Mouse (Mus musculus) large intestine, adult 2 months (tissue): ENCODE measurements around the gene Pld1. TPM values are rescaled to one million over a fixed set of nuclear protein-coding genes. Genes with fewer than 3 reads are reported as not detected.
A peak's percentile ranks its signal among the peaks of the same experiment; 100 is the strongest.

Experiments
- DNase-seq: peaks from one replicate; pipeline ENCODE4 v3.0.0-alpha.2; 2012; ENCODE audit warnings: low read depth, low spot score
- WGBS: fragments of 180-500 bp; shearing (Covaris S2); methylation state at CpG from one replicate; pipeline ENCODE4 v1.1.7; 2018; 5-methylcytosine and 5-hydroxymethylcytosine counted together
- polyA plus RNA-seq: library from polyadenylated mRNA; depleted of rRNA; stranded (reverse); fragments of >200 nt; gene quantifications from 2 replicates; pipeline ENCODE4 v1.2.3, GENCODE M21; 2012

Pld1 gene
- polyA plus RNA-seq, 1 experiment = 23.3 TPM

DNA sequence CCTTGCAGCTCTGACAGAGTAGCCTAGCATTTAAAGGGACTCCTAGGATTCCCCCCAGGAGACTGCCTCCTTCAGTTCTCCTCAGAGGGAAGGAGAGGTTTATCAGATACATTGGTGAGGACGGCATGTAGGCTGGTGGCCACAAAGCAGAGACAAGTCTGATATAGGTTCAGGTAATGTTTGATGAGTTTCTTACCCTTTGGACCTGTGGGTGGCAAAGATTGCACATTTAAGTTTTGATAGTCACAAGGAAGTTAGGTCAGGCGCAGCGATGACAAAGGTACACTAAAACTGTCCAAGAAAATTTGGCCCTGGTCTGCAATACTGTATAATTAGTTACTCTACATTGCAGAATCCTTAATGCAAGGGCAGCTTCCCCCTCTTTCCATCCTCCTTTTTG lies 95.4 kb downstream of the Pld1 start:
- WGBS = 40% methylated on average over 3 of the region's 3 CpGs

DNA sequence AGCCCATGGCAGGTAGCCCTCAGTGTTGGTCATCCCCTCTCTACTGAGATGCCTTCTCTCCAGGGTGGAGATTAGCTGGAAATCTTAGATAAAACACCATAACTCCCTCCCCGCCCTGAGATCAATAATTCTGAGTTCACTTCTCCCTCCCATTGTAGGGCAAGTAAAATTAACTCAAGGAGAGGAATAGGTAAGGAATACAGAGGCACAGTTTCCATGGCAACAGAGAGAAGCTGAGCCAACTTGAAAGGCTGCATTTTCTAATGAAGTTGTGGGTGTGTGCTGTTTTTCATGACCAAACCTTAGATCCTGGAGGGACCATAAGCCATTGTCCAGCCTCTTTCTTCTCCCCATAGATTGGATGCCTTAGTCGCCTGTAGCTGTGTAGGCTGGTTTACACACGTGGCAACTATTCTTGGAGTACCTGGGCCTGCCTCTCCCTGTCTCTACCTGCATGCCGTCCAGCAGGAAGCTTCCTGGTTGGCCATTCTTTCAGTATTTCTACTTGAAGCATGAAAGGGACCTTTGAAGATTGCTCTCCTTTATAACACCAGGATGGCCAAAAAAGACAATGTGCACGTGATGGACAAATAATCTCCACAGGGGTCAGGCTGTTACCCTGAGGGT lies 96.3 kb downstream of the Pld1 start:
- WGBS = 55% methylated on average over 5 of the region's 5 CpGs
- no peak for DNase-seq

More for the DNA sequence above, 95.4 kb downstream of the Pld1 start:
- peak; percentile 67 for DNase-seq

DNA sequence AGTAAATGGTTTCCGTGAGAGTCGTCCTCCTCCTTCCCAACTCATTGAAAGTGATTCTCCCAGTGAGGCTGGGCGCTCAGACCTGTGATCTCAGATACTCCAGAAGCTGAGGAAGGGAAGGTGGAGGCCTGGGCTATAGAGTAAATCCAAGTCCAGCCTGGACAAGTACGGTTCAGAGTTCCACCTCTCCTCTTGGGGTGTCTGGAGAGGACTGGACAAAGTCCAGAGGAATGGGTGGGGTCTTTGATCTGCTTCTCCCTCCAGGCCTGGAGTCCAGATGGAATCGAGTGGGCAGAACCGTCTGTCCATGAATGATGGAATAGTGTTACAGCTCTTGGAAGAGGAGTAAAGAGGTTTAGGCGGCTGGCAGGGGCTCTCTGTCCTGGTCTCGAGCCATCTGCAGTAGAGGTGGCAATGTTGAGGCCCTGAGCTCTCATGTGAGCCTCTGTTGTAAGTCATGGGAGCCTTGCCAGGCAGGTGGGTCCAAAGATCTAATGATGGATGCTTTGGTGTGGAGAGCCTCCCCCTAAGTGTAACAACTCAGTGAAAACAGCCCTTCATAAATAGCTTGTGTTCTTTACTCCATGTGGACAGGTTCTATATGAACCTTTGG lies 98.9 kb downstream of the Pld1 start:
- 39% methylated on average over 8 of the region's 8 CpGs for WGBS

DNA sequence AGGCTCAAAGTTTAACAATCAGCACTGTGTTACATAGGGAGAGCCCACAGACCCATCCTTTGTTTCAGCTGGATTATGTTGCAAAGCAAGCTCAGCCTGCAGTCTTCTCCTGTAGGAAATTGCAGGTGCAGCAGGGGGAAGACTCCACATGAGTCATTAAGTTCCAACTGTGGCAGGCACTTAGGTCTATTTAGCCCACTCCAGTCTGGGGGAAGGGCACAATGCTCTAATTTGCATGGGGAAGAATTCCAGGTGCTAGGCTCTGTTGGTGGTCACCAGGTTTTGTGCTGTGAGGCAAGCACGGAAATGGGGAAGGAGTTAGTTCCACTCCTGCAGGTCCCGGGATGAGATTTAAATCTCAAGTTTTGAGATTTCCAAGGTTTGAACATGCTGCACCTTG lies 99.6 kb downstream of the Pld1 start:
- 78% methylated on average over 2 of the region's 2 CpGs for WGBS
- no peak for DNase-seq

More for the DNA sequence above, 98.9 kb downstream of the Pld1 start:
- no peak for DNase-seq

DNA sequence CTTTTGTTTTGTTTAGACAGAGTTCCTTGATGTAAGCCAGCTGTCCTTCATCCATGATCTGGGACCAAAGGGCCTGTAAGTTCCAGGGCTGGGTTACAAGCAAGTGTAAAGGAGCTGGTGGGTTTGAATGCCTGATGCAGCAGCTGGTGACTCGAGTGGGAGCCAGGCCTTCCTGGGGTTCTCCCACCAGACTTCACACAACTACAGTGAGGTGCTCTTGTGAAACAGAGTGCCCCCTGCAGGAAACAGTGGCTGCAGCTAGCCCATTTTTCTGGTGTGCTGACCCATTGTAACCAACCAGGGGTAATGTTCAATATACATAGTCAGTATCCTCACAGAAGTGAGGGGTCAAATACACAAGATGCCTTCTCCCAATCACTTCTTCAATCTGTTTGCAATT lies 101.3 kb downstream of the Pld1 start:
- no peak for DNase-seq
- WGBS = 41% methylated on average over 1 of the region's 1 CpGs

DNA sequence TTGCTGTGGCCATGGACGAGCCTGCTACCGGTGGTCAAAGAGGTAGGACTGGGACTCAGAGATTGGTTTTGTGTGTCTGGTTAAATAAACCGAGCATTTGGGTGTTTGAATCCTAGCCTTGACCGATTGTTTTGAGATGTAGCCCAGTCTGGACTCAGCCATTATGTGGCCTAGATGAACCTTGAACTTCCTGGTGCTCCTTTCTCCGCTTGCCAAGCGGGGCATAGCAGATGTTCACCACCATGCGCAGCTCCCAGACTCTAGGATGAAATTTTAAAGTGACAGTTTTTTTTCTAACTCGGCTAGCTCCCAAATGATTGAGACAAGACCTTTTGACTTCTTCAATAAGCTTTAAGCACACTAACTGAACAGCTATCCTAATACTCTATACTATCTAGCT lies 102.7 kb downstream of the Pld1 start:
- 69% methylated on average over 8 of the region's 8 CpGs for WGBS
- no peak for DNase-seq

DNA sequence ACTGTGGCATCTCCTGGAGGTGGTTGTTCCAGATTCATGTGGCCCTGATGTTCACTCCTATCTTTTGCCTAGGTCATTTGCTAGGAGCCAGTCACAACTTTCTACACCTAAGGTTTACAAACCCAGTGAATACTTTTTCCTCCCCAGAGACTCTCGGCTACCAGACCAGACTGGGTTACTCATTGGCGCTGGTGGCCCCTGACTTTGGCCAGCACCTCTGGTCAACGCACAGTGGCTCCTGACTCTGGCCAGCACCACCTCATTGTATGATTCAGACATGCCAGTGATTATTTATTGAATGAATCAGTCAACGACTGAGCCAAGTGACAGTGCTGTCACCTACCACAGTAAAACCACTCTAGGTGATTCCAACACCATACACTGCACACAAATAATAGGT lies 103.9 kb downstream of the Pld1 start:
- WGBS = 93% methylated on average over 4 of the region's 4 CpGs
- no peak for DNase-seq

DNA sequence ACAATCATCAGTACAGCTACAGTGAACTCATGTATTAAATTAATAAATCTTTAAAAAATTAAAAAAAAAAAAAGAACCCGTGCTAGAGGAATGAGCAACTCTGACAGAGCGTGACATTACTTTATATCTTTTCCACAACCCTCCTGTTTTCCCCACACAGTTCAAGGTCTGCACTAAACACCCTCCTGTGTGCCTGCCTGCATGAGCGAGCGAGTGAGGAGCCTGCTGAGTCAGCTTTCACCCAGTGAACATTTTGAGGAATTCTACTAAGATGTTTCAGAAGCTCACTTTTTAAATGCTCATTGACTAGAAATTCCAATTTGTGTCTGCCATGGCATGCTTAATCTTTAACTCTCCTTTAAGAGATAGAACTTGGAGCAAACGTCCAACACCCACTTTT lies 109.1 kb downstream of the Pld1 start:
- 91% methylated on average over 5 of the region's 5 CpGs for WGBS
- DNase-seq = no peak

DNA sequence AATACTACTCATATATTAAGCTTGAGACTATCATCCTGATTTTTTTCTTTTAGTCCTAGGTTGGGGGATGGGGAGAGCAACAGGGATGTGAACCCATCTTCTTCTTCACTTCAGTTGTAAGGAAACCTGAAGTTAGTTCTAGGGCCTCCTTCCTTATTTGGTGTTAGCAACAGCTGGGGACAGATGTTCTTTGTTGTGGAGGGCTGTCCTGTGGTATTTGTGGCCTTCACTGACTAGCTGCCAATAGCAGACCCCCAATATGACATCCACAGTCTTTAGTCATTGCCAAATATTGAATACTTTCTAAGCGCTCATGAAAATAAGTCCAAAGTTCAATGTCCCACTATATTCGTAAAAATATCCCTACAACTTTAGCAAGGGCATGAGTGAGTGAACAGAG lies 111.0 kb downstream of the Pld1 start:
- DNase-seq = no peak
- 70% methylated on average over 2 of the region's 2 CpGs for WGBS

DNA sequence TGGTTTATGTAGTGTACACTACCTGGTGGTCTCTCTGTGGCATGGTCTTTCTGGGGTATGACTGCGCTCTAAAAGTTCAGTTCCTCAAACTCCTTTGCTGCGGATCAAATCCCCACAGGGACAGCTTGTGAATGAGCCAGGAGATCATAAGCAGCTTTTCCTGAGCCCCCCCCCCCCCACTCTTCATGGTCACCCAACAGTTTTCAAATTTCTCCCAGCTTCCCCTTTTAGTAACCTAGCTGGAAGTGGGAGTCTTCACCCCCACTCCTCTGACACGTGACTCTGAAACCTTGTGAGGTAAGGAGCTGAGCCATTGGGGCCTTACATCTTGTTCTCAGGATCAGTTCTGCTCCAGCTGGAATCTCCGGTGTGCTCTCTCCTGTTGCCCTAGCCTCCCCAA lies 114.6 kb downstream of the Pld1 start:
- DNase-seq = no peak
- WGBS = 90% methylated on average over 4 of the region's 4 CpGs

DNA sequence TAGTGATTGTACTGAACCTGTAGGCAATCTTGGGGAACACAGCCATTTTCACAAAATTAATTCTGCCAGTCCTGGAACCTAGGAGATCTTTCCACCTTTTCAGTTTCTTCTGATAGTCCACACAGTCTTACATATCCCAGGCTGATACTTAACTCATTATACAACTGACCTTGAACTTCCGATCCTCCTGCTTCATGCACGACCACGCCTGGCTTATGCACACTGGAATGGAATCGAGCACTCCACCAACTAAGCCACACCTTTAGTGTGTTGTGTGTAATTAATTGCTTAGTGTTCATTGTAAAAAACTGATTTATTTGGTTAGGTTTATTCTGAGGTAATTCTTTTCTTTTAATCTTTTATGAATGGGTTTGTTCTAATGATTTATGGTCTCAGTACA lies 122.2 kb downstream of the Pld1 start:
- no peak for DNase-seq
- WGBS = 43% methylated on average over 4 of the region's 4 CpGs

DNA sequence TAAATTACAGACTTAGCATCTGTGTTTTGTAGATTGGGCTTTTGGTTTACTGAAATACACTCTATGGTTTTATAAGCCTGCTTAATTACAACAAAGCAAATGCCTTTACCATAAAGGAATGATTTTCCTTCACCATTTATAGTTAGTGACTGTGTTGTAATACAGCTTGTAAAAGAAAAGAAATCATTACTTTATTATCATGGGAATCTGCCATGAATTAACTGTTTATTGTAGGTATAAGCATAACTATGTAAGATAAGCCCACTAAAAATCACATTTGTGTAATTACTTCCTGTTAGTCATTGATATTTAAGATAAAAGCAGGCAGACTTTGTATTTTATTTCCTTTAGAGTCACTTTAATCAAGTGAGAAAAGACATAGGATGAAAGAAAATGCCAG lies 122.7 kb downstream of the Pld1 start:
- DNase-seq = no peak

DNA sequence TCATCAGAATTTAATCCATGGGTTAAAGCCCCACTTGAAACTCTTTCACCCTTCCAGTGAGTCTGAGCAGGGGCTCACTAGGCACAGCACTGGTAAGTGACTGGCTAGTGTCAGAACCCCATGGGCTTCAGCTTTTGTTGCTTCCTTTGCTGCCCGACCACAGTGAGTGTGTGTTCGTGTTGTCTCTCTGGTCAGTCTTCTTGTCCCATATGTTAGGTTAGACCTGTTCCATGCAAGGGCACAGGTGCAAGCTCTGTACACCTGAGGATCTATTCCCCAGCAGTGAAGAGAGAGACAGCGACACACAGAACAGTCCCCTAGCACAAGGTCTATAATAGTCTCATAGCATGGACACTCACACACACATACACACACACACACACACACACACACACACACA lies 140.7 kb downstream of the Pld1 start:
- WGBS = 90% methylated on average over 3 of the region's 3 CpGs
- DNase-seq = no peak

DNA sequence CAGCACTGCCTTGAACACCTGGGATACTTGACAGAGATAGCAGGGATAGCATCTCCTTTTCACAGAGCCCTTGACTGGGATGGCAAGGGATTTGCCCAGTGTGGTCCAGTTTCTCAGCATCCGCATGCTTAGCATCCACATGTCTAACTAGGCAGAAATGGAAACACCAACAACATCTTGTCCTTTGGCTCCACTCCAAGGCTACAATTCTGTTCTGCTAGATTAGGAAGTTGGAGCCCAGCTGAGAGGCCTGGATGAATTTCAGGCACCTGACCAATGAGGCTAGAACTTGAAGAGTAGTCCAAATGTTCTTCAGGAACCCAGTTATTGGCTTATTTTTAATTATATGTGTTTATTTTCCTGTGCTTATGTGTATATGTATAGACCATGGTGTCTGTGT lies 141.6 kb downstream of the Pld1 start:
- DNase-seq = no peak
- 84% methylated on average over 1 of the region's 1 CpGs for WGBS

DNA sequence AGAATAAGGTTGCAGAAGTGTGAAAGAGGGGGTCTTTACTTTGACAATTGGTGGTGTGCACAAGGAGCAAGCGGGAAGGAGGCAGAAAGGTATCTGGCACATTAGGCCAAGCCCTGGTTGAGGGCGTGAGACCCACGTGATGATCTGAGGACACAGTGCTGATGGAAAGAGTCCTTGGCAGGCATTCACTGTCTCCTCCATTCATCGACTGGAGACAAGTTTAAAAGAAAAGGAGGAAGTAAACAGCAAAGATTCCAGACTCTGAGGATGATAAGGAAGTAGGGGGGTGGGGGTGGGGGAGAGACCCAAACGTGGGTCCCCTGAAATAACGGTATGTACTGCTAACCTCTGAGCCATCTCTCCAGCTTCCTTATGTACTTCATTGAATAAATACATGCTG lies 142.5 kb downstream of the Pld1 start:
- 46% methylated on average over 6 of the region's 6 CpGs for WGBS
- no peak for DNase-seq

DNA sequence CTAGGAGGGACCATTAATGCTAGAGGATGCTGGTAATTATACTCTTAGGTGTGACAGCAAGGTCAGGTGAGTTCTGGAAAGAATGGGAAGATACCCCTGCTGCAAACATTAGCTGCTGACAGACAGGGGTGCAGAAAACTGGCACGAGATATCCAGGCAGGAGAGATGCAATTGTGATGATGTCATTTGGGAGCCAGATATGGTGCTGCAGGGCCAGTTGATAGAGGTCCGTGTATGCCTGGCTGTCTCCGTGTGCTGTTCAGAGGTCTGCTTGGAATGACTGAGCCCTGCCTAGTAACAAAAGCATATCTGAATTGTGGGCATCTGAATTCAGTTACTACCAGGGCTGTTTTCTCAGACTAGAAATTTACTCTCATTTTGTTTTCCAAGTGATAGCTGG lies 144.7 kb downstream of the Pld1 start:
- WGBS = 76% methylated on average over 3 of the region's 3 CpGs
- no peak for DNase-seq

DNA sequence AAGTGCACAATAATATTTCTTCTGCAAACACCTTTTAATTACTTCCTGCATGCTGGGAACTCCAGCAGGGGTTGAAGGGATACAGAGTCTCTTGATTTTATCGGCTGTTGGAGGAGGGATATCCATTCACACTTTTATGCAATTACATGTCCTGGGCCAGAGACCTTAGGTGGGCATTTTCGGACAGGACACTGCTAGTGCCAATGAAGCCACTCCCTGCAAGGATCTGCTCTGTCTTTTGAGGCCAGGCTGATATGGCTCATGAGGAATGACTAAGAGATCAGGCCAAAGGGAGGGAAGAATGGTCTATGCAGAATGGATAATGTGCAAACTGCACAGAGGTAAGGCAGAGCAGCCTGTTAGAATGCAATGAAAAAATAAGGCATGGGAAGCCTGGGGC lies 145.8 kb downstream of the Pld1 start:
- DNase-seq = no peak
- 75% methylated on average over 2 of the region's 2 CpGs for WGBS

DNA sequence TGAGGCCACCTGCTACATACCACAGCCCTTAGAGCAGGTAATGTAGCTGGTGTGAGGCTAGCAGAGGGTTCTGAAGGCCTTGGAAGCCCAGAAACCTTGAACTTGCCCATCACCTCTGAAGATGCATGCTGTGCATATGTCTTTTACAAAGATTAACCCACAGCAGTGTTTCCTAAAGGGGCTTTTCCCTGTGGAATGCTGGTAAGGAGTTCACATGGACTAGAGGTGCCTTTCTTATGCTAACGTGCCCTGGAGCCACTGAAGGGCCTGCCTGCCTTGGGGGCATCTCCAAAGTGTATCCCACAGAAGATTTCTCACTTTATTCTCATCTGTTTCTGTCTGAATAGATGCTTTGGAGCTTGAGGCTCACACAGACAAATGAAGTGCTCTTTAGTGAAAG lies 152.8 kb downstream of the Pld1 start:
- WGBS = 88% methylated on average over 1 of the region's 1 CpGs
- no peak for DNase-seq

DNA sequence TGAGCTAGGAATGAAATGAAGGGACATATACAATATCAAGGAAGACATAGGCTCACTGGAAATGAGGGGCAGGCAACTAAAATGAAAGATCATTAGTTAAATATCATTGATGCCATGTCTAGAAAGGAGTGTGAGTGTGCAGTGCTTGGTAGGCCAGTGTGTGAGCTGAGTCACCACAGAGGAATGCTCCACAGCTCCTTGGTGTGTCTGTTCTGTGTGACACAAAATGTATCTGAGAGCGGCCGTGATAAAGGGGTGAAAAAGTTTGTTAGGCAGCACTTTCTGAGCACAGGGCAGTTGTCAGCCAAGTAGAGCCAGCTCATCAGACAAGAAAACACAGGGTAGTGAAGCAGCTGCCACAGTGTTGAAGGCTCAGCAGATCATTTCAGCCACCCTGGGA lies 153.2 kb downstream of the Pld1 start:
- WGBS = 71% methylated on average over 2 of the region's 2 CpGs
- no peak for DNase-seq

DNA sequence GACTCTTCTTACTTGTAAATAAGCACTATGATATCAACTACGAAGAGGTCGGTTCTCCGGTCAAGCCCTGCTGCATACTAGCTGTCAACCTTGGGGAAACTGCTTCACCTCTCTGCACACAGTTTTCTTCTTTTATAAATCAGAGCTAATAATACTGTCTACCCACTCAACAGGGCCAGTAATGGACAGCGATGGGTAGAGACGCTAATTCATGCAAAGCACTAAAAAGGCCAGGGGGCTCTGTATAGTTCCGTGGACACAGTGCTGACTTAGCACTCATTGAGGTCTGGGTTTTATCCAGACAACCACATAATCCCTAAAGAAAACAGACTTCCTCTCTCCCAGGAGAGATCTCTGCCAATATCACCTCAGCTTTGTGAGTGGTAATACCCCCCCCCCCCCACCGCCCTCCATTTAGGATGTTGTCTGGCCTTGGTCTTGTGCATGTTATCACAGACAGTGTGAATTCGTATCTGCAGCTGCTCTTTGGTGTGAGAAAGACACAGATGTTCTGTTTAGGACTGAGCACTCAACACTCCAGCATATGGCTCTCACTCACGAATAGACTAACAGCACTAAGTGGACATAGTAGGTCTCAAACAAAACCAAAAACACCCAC lies 155.3 kb downstream of the Pld1 start:
- 73% methylated on average over 9 of the region's 9 CpGs for WGBS

DNA sequence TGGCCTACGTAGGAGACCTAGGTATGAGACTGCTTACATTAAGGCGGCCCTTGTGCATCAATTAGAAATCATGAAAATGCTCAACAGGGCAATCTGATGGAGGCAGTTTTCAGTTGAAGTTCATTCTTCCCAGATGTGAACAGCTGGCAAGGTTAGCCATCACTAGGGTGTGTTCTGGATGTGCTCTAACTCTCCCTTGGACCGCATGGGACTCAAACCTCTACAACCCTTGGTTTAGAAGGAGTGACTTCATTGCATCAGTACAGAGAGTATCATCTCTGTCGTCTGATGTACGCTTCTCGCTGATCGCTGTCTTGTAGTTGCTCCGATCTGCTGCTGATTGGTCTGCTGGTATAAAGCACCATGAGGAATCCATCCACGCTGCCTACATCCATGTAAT lies 157.0 kb downstream of the Pld1 start:
- WGBS = 94% methylated on average over 9 of the region's 9 CpGs
- no peak for DNase-seq

More for the DNA sequence above, 155.3 kb downstream of the Pld1 start:
- DNase-seq = no peak
